Mouse (Mus musculus) cerebellum, adult 9-11 months (tissue): Measurements from ENCODE around the gene Nav3.

ENCODE experiments used
- DNase-seq: peaks from one replicate; pipeline ENCODE4 v3.0.0; 2022

Nav3 gene

GRCm38 (mm10) chr10:109905649-109906412, 550.2 kb downstream of the Nav3 start:
- no peak for DNase-seq

- no peak for DNase-seq
These were observed 551.2 kb downstream of the Nav3 start for GRCm38 (mm10) chr10:109904841-109905240.

DNA sequence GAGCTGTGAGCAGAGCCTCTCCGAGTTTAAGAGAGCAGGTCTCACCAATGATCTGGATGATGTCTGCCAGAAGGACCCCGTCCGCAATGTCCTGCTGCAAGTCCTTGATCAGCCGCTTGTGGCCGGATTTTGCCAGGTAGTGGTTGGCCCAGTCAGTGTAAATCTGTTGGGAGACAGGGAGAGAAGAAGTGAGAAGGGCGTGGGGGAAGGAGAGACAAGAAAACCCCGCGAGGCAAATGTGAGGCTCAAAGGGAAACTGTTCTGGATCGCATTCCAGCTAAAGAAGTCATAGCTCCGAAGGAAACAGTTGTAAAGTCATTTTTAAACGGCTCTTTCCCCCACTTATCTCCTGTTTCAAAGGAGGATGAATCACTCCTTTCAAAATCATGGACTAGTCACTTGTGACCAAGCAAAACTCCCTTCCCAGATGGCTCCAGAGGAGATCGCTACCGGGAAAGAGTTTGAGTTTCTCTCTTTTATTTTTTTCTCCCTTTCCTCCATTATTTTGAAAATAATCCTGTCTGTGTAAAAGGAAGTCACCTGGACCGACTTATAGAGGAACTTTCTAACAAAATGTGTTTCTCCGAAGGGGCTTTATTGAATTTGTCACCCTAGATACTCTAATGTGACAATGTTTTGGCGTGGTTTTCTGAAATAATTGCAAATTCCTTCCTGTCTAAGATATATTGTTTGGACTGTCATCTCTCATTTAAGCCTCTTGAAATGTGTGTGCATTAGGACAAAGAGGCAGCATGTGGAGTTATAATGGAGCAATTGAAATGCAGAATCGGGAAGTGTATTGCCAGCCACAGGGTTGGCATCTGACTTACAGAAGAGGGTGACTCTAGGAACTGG, 552.1 kb downstream of the Nav3 start:
- DNase-seq: no peak

- DNase-seq: no peak
These were observed 552.8 kb downstream of the Nav3 start for GRCm38 (mm10) chr10:109903241-109903640.

DNA sequence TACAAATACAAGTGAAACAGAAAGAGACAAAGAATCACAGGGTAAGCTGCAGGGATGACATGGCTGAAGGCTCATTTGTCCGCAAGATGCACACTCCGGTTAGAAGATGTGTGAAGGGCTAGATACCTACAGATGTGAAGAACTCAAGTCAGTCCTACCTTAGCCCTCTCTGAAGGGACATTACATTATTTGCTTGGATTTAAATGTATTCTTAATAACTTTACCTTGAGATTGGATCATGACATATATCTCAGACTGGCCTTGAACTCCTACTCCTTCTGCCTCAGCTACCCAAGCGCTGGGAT, 566.9 kb downstream of the Nav3 start:
- DNase-seq: no peak

- DNase-seq: no peak
These were observed 567.4 kb downstream of the Nav3 start for GRCm38 (mm10) chr10:109888355-109889170.

- DNase-seq: no peak
These were observed 568.8 kb downstream of the Nav3 start for GRCm38 (mm10) chr10:109887160-109887559.

- no peak for DNase-seq
These were observed 579.9 kb downstream of the Nav3 start for GRCm38 (mm10) chr10:109876107-109876506.

DNA sequence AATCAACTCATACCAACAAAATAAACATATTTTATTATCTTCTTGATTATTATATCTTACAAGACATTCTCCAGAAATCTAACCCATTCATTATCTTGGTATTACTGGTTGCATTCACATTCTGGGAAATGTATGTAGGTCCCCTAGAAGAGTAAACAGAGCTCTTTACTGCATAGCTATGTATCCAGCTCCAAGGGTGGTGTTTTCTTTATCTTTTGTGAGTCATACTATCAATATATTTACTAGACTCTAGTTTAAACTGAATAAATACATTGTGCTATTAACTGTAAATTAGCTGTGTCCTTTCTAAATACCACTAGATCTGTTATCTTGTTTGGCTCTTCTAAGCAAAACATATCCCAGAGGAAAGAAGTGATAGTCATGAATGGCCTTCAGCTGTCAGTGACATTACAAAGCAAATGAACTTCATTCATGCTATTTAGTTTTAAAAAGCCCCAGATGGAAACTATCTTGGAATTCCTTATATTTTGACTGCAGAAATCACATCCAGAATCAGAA, 580.6 kb downstream of the Nav3 start:
- no peak for DNase-seq

DNA sequence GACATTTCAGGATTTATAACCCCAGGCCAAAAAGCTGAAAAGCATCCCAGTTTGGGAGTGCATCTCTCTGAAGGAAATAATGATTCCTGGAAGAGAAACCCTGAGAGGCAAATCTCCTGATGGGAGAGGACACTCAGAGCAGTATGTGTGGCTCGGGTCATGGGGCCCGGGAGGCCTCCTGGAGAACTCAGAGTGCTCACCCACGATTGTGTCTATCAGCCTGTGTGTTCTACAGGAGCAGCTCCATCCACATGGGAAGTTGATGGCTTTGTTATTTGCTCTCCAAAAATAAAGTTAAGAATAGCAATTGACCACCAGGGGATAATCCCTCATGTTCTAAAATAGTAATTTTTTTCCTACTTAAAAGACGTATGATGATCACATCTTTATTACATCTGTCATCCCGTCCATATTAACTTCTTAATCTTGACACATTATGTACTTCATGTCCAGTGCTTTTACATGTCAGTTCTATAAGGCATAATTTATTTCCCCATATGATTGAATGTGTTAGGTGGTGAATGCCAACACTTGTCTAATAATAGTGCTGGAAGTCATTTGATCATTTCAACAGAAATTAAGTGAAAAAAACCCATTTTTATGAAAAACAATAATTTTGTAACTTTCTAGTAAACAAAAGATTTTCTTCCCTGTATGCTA, 581.2 kb downstream of the Nav3 start:
- DNase-seq: no peak

DNA sequence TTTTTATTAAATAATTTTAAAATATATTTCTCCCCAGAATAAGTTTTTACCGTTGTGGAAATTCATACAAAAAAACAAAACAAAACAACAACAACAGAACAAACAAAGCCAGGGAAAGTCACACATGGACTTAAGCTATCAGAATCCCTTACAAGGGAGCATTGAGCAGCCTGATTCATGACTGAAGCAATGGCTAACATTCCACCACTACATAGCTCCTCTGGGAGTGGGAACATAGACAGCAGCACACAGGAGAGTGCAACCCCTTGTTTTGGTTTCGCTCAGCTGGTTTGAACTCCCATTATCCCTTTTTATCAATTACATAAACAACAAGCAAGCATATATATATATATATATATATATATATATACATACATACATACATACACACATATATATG, 589.9 kb downstream of the Nav3 start:
- no peak for DNase-seq

DNA sequence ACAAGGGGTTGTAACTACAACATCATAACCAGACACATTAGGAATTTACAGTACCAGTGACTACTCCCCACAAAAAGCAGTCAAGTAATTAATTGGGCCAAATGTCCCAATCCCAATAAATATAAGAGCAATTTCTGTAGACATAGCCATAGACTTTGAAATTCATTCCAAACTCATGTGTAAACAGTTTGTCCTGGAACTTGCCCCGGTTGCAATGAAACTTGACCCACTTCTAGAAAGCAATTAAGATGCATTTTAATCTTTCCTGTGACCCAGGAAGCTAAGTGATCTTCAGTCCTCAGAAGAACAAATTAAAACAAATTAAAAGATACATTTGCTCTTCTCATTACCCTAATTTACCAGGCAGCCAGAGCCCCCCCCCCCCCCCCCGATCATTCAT, 590.6 kb downstream of the Nav3 start:
- DNase-seq: no peak

DNA sequence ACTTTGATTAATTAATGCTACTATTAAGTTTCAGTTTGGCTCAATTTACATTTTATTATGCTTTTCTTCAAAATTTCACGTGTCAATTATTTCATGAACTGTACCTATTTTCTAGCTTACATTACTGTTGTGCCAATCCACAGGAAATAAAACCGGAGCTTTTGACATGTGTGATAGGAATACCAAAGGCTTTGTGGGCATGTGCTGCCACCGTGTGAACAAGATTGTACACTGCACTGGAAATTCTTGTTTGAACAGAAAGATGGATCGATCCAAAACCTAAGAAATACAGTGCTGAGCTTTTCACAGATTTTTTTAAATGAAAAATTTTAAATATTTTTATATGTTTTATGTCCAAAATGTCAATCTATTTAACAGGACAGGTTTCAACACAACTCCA, 591.3 kb downstream of the Nav3 start:
- DNase-seq: peak; percentile 39

DNA sequence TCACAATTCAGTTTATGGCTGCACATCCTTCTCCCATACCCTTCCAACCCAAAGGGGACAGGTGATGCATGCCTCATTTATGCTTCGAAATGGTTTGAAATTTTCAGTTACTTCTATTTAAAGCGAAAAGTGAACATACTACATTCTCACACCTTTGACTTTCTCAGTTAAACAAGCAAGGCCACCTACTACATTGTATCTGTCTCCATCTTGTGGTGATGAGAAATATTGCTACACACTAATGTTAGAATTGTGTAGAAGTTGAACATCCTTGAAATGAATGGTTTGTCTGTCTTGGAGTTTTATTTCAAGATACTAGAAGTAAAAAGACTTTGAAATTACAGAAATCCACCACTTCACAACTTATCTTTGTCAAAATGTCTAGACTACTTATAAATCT, 594.7 kb downstream of the Nav3 start:
- no peak for DNase-seq

GRCm38 (mm10) chr10:109858568-109858967, 597.4 kb downstream of the Nav3 start:
- no peak for DNase-seq

- DNase-seq: no peak
These were observed 603.6 kb downstream of the Nav3 start for GRCm38 (mm10) chr10:109852392-109852791.

- no peak for DNase-seq
These were observed 608.4 kb downstream of the Nav3 start for GRCm38 (mm10) chr10:109847631-109848030.

DNA sequence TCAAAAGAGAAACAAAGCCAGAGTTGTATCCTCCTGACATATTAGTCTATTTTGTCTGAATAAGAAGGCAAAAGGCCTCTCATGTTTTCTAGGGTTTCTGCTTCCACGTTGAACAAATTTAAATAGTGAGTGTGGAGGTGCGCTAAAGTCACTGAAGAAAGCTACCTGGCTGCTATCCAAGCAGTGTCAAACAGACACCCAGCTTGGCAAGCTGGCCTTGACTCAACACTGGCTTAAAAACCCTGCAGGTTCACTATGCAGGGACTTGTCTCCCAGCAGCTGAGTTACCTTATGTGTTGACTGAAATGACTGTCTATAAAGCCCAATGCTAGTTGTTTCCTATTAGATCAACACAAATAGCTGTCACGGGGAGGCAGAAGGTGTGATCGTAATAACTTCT, 612.3 kb downstream of the Nav3 start:
- no peak for DNase-seq

DNA sequence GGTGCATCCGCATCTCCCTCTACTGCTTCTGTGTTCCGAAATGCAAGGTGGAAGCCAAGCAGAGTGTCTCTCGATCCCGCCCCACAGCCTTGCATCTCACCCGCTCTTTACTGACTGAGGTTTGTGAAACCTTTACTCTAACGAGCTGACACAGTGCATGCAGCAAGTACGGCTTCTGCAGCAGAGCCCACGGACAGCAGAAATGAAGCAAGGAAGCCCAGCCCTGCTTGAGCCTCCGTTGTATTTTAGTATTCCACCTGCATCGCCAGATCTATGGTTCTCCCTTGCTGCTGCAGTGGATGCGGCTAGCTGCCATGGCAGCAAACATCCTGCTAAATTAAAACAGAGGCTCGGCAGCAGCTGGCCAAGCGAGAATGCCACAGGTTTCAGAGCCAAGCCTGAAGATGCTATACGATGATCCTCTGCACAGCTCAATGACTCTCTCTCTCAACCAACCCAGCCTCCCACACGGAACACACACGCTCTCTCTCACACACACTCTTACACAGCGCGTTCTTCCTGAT, 623.2 kb downstream of the Nav3 start:
- peak; percentile 19 for DNase-seq

DNA sequence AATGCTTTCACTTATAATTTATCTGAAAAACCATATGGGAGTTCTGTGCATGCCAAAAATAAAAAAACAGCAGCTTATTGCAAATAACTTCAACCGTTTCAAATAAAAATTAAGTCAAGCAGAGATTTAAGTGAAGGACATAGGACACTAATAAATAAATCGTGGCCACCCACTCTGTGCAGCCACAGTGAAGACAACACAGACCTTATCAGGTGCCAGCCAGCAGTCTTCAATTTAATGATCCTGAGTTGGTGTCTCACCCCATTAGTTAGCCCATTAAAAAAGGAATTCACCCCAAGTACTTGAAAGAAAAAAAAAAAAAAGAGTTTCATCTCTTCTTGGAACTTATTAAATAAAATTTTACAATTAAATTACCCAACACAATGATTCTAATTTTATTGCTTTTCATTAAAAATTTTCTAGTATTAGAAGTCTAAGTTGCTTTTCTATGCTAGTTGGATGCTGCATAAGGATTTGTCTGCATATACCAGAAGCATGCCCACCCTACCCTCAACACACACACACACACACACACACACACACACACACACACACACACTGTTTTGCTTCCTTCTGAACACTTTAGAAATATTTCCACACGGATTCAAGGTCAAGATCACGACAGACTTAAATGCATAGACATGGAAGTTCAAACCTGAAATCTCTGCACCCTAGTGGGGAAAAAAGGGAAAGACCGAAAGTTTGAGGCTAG, 649.1 kb downstream of the Nav3 start:
- no peak for DNase-seq

DNA sequence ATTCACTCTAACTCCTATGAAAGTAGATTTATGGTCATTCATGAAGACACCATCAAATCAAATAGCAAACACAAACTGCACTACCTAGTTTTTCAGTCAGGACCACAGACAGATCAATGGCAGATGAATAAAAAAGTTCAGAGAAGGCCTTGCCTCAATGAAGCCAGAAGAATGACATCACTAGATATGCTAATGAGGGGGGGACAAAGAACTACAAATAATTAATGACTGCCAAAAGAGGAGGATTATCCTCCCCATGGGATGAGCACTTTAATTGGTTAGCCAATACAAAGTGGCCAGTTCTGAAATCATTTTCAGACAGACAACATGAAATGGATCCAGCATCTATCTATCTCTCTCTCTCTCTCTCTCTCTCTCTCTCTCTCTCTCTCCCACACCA, 652.6 kb downstream of the Nav3 start:
- DNase-seq: no peak

GRCm38 (mm10) chr10:109802236-109802635, 653.8 kb downstream of the Nav3 start:
- no peak for DNase-seq
